Mouse (Mus musculus) limb, embryonic 13.5 days (tissue): ENCODE measurements around the gene Cpa4. TPM values are rescaled to one million over a fixed set of nuclear protein-coding genes. Genes with fewer than 3 reads are reported as not detected.

Experiments
- ATAC-seq: fragments of 200-750 bp; cut with Nextera tagmentation; 2 replicates; pipeline ENCODE4 v1.8.0; 2017; ENCODE audit warnings: low read depth, moderate number of reproducible peaks, moderate TSS enrichment; ENCODE audit not compliant: low FRiP score
- H3K27ac ChIP-seq: fragments of 300-500 bp; sonication (generic); 2 replicates; pipeline ENCODE4 v1.5.1; 2015; ENCODE audit warnings: inconsistent platforms, mild to moderate bottlenecking, moderate library complexity
- H3K27me3 ChIP-seq: fragments of 300-500 bp; sonication (generic); 2 replicates; pipeline ENCODE4 v1.6.1; 2015; ENCODE audit warnings: mild to moderate bottlenecking, inconsistent platforms
- H3K36me3 ChIP-seq: fragments of 300-500 bp; sonication (generic); 2 replicates; pipeline ENCODE4 v1.6.1; 2015; ENCODE audit warnings: inconsistent platforms, mild to moderate bottlenecking, moderate library complexity
- H3K4me1 ChIP-seq: fragments of 300-500 bp; sonication (generic); 2 replicates; pipeline ENCODE4 v1.6.1; 2015; ENCODE audit warnings: inconsistent platforms
- H3K4me2 ChIP-seq: fragments of 300-500 bp; sonication (generic); replicated peaks from 2 replicates; pipeline ENCODE4 v1.6.1; 2015; ENCODE audit warnings: inconsistent platforms, mild to moderate bottlenecking, moderate library complexity
- H3K4me3 ChIP-seq: fragments of 300-500 bp; sonication (generic); 2 replicates; pipeline ENCODE4 v1.5.1; 2015; ENCODE audit warnings: moderate library complexity, mild to moderate bottlenecking, inconsistent platforms
- H3K9ac ChIP-seq: fragments of 300-500 bp; sonication (generic); 2 replicates; pipeline ENCODE4 v1.6.1; 2015; ENCODE audit warnings: mild to moderate bottlenecking, inconsistent platforms
- H3K9me3 ChIP-seq: fragments of 300-500 bp; sonication (generic); 2 replicates; pipeline ENCODE4 v1.6.1; 2016; ENCODE audit warnings: inconsistent platforms
- WGBS: fragments of 180-500 bp; shearing (Covaris S2); methylation state at CpG from one replicate; pipeline ENCODE4 v1.1.7; 2015; 5-methylcytosine and 5-hydroxymethylcytosine counted together
- polyA plus RNA-seq: library from polyadenylated mRNA; unstranded; fragments of >200 nt; fragmentation: Nextera tagmentation; extraction: Ambion mirVana; gene quantifications from 2 replicates; pipeline ENCODE4 v1.2.1, GENCODE M21; 2015

Cpa4 gene
- polyA plus RNA-seq, 1 experiment from 2014 or later = 2.7 TPM

GRCm38 (mm10) chr6:30554092-30554491, 14.1 kb upstream of the Cpa4 start:
- Histone ChIP-seq H3K4me3 (no peak overlapping the region), H3K9me3 (no peaks in the 10 kb centered on the region), H3K27ac (peak overlapping the region; percentile 49; the same call in 1 of the 2 replicates), H3K4me2 (no peak overlapping the region), H3K36me3 (no peaks in the 10 kb centered on the region), H3K9ac (no peak overlapping the region), H3K4me1 (peaks cover 58% of the 10 kb centered on the region), H3K27me3 (no peaks in the 10 kb centered on the region)
- no peak for ATAC-seq
- WGBS = 39% methylated on average over 5 of the region's 5 CpGs

- no peak overlapping the region for H3K4me2 ChIP-seq
- no peak overlapping the region for H3K27ac ChIP-seq
- no peaks in the 10 kb centered on the region for H3K9me3 ChIP-seq
- no peak for ATAC-seq
- peaks cover 52% of the 10 kb centered on the region for H3K4me1 ChIP-seq
- no peaks in the 10 kb centered on the region for H3K27me3 ChIP-seq
- 72% methylated on average over 5 of the region's 5 CpGs for WGBS
- no peaks in the 10 kb centered on the region for H3K36me3 ChIP-seq
- no peak overlapping the region for H3K9ac ChIP-seq
- H3K4me3 ChIP-seq = no peak overlapping the region
Observed at GRCm38 (mm10) chr6:30554621-30555170, 13.5 kb upstream of the Cpa4 start.

- Histone ChIP-seq H3K36me3 (no peaks in the 10 kb centered on the region), H3K27me3 (no peaks in the 10 kb centered on the region), H3K9me3 (no peaks in the 10 kb centered on the region), H3K27ac (no peak overlapping the region), H3K4me2 (no peak overlapping the region), H3K4me3 (no peak overlapping the region), H3K9ac (no peak overlapping the region), H3K4me1 (peaks cover 41% of the 10 kb centered on the region)
- no peak for ATAC-seq
- 13% methylated on average over 5 of the region's 9 CpGs for WGBS
Observed at GRCm38 (mm10) chr6:30556080-30556479, 12.1 kb upstream of the Cpa4 start.

- no peaks in the 10 kb centered on the region for H3K27me3 ChIP-seq
- ATAC-seq = no peak
- H3K9me3 ChIP-seq = no peaks in the 10 kb centered on the region
- 50% methylated on average over 1 of the region's 1 CpGs for WGBS
- peaks cover 6% of the 10 kb centered on the region for H3K4me1 ChIP-seq
- no peak overlapping the region for H3K4me2 ChIP-seq
- H3K4me3 ChIP-seq = no peak overlapping the region
- H3K9ac ChIP-seq = no peak overlapping the region
- no peaks in the 10 kb centered on the region for H3K36me3 ChIP-seq
- H3K27ac ChIP-seq = no peak overlapping the region
Observed at GRCm38 (mm10) chr6:30559726-30560125, 8.4 kb upstream of the Cpa4 start.

GRCm38 (mm10) chr6:30562132-30562531, 6.0 kb upstream of the Cpa4 start:
- Histone ChIP-seq H3K4me2 (no peak overlapping the region), H3K36me3 (no peaks in the 10 kb centered on the region), H3K27ac (no peak overlapping the region), H3K4me3 (no peak overlapping the region), H3K4me1 (no peaks in the 10 kb centered on the region), H3K9me3 (no peaks in the 10 kb centered on the region), H3K9ac (no peak overlapping the region), H3K27me3 (no peaks in the 10 kb centered on the region)
- WGBS = 74% methylated on average over 4 of the region's 4 CpGs
- ATAC-seq = no peak

GRCm38 (mm10) chr6:30563575-30563974, 4.6 kb upstream of the Cpa4 start:
- ATAC-seq = no peak
- Histone ChIP-seq H3K27me3 (no peaks in the 10 kb centered on the region), H3K4me2 (no peak overlapping the region), H3K36me3 (no peaks in the 10 kb centered on the region), H3K9me3 (no peaks in the 10 kb centered on the region), H3K27ac (no peak overlapping the region), H3K9ac (no peak overlapping the region), H3K4me3 (no peak overlapping the region), H3K4me1 (peaks cover 3% of the 10 kb centered on the region; the same call in 1 of the 2 replicates)
- WGBS = 89% methylated on average over 6 of the region's 6 CpGs

- Histone ChIP-seq H3K27ac (no peak overlapping the region), H3K4me1 (peaks cover 3% of the 10 kb centered on the region; the same call in 1 of the 2 replicates), H3K9me3 (no peaks in the 10 kb centered on the region), H3K4me2 (no peak overlapping the region), H3K4me3 (no peak overlapping the region), H3K9ac (no peak overlapping the region), H3K36me3 (no peaks in the 10 kb centered on the region), H3K27me3 (no peaks in the 10 kb centered on the region)
- no peak for ATAC-seq
- 94% methylated on average over 6 of the region's 6 CpGs for WGBS
Observed at GRCm38 (mm10) chr6:30564051-30564450, 4.1 kb upstream of the Cpa4 start.

GRCm38 (mm10) chr6:30569331-30569730, 1.2 kb downstream of the Cpa4 start:
- Histone ChIP-seq H3K36me3 (no peaks in the 10 kb centered on the region), H3K4me1 (peaks cover 23% of the 10 kb centered on the region), H3K9ac (no peak overlapping the region), H3K4me2 (no peak overlapping the region), H3K27me3 (no peaks in the 10 kb centered on the region), H3K4me3 (no peak overlapping the region), H3K9me3 (no peaks in the 10 kb centered on the region), H3K27ac (no peak overlapping the region)
- ATAC-seq = no peak
- 77% methylated on average over 10 of the region's 10 CpGs for WGBS

- peaks cover 30% of the 10 kb centered on the region for H3K4me1 ChIP-seq
- no peak overlapping the region for H3K4me3 ChIP-seq
- H3K27me3 ChIP-seq = no peaks in the 10 kb centered on the region
- no peak overlapping the region for H3K4me2 ChIP-seq
- 92% methylated on average over 5 of the region's 5 CpGs for WGBS
- ATAC-seq = no peak
- no peak overlapping the region for H3K9ac ChIP-seq
- no peaks in the 10 kb centered on the region for H3K9me3 ChIP-seq
- no peaks in the 10 kb centered on the region for H3K36me3 ChIP-seq
- no peak overlapping the region for H3K27ac ChIP-seq
Observed at GRCm38 (mm10) chr6:30570012-30570411, 1.8 kb downstream of the Cpa4 start.

- WGBS = 72% methylated on average over 20 of the region's 20 CpGs
- Histone ChIP-seq H3K4me1 (peaks cover 51% of the 10 kb centered on the region), H3K9me3 (no peaks in the 10 kb centered on the region), H3K4me2 (no peak overlapping the region), H3K36me3 (no peaks in the 10 kb centered on the region), H3K9ac (no peak overlapping the region), H3K27ac (peak overlapping the region; percentile 89), H3K27me3 (no peaks in the 10 kb centered on the region), H3K4me3 (no peak overlapping the region)
- no peak for ATAC-seq
Observed at GRCm38 (mm10) chr6:30572456-30573311, 4.5 kb downstream of the Cpa4 start.

- H3K4me3 ChIP-seq = no peak overlapping the region
- no peak overlapping the region for H3K4me2 ChIP-seq
- 47% methylated on average over 5 of the region's 5 CpGs for WGBS
- no peaks in the 10 kb centered on the region for H3K9me3 ChIP-seq
- no peak overlapping the region for H3K9ac ChIP-seq
- peaks cover 48% of the 10 kb centered on the region for H3K4me1 ChIP-seq
- ATAC-seq = 0 out of 2 replicates have a peak, but pooled peaks have one; percentile 34
- no peaks in the 10 kb centered on the region for H3K36me3 ChIP-seq
- no peaks in the 10 kb centered on the region for H3K27me3 ChIP-seq
- H3K27ac ChIP-seq = peak overlapping the region; percentile 89
Observed at GRCm38 (mm10) chr6:30573380-30573779, 5.2 kb downstream of the Cpa4 start.

- WGBS = 68% methylated on average over 1 of the region's 1 CpGs
- ATAC-seq = no peak
- peak overlapping the region; percentile 25; the same call in 1 of the 2 replicates for H3K4me2 ChIP-seq
Observed at GRCm38 (mm10) chr6:30574945-30575344, 6.8 kb downstream of the Cpa4 start.

More at GRCm38 (mm10) chr6:30574945-30575344, 6.8 kb downstream of the Cpa4 start:
- Histone ChIP-seq H3K4me3 (no peak overlapping the region), H3K9me3 (no peaks in the 10 kb centered on the region), H3K27me3 (no peaks in the 10 kb centered on the region), H3K9ac (no peak overlapping the region), H3K4me1 (peaks cover 50% of the 10 kb centered on the region), H3K36me3 (no peaks in the 10 kb centered on the region), H3K27ac (peak overlapping the region; percentile 82)
